12 mouse cellular contexts compared by ENCODE assay signal in genomic region chr4:39344401-39345138, GRCm38 (mm10).
DNase-seq lines count a peak whose midpoint lies in the region; ATAC-seq lines count a peak whose summit lies in the region.
"Had no signal": no experiment of that assay in that cellular context is flagged by ENCODE, and none has a peak within 500 bp of the region (broad histone marks: within the 10 kb centered on the region; RNA-seq: fewer than 3 reads in every experiment).

No protein-coding gene starts in this region.

- peak; percentile 3 for DNase-seq in adrenal gland, postnatal 25 days
- DNase-seq in adrenal gland, postnatal 36 days, result no peak
- peak; percentile 69 to 81 for DNase-seq in layer of hippocampus, postnatal 14 days (ENCODE audit: low spot score in 2 of 2)
- no peak for DNase-seq in kidney, adult 18-20 months
- DNase-seq in testis, postnatal 14 days (ENCODE audit: low spot score), result no peak
- DNase-seq: adrenal gland, adult 8-10 months had no signal

- no peaks in the 10 kb centered on the region for H3K9me3 ChIP-seq in forebrain, embryonic 13.5 days (replicated peaks)
- H3K9me3 ChIP-seq: embryonic facial prominence, embryonic 15.5 days; limb, embryonic 10.5 days had no signal

- no peaks in the 10 kb centered on the region for H3K36me3 ChIP-seq in forebrain, embryonic 13.5 days (ENCODE audit: poor library complexity, severe bottlenecking)
- H3K36me3 ChIP-seq: embryonic facial prominence, embryonic 15.5 days; limb, embryonic 10.5 days had no signal

- ATAC-seq in cerebellum, adult (ENCODE audit: insufficient number of reproducible peaks, low FRiP score, low TSS enrichment), result peak; percentile 98
- peak; percentile 95 for ATAC-seq in forebrain, embryonic 13.5 days
- ATAC-seq in megakaryocyte progenitor cell, adult 5-6 weeks (replicated peaks; ENCODE audit: poor library complexity), result no peak
- ATAC-seq: intestine, postnatal 0 days had no signal

- H3K4me2 ChIP-seq in forebrain, embryonic 13.5 days, result peak overlapping the region; percentile 23
- H3K4me2 ChIP-seq: embryonic facial prominence, embryonic 15.5 days had no signal

- peak overlapping the region; percentile 68 for H3K27ac ChIP-seq in forebrain, embryonic 13.5 days
- H3K27ac ChIP-seq: embryonic facial prominence, embryonic 15.5 days; limb, embryonic 10.5 days had no signal

- 0 out of 2 replicates have a peak overlapping the region, but pooled peaks have one; percentile 2 for H3K4me3 ChIP-seq in forebrain, embryonic 13.5 days
- H3K4me3 ChIP-seq: embryonic facial prominence, embryonic 15.5 days; limb, embryonic 10.5 days had no signal

- no peaks in the 10 kb centered on the region for H3K27me3 ChIP-seq in forebrain, embryonic 13.5 days
- H3K27me3 ChIP-seq: embryonic facial prominence, embryonic 15.5 days had no signal

- peaks cover 18% of the 10 kb centered on the region for H3K4me1 ChIP-seq in forebrain, embryonic 13.5 days
- H3K4me1 ChIP-seq: embryonic facial prominence, embryonic 15.5 days; limb, embryonic 10.5 days had no signal

- H3K9ac ChIP-seq in forebrain, embryonic 13.5 days, result no peak overlapping the region
- H3K9ac ChIP-seq: embryonic facial prominence, embryonic 15.5 days had no signal

- WGBS in forebrain, embryonic 13.5 days, result 13% methylated on average over 6 of the region's 6 CpGs

Comparison
In these comparisons a context has a peak if more than half of its experiments do, and no peak if none do; other contexts are left out.
1. DNase-seq: peak in adrenal gland, postnatal 25 days (single experiment) and layer of hippocampus, postnatal 14 days (2 of 2); none in adrenal gland, postnatal 36 days (0 of 2), kidney, adult 18-20 months (single experiment) and testis, postnatal 14 days (single experiment).